Mouse (Mus musculus) lung, adult 2 months (tissue): ENCODE results near the gene Strada.

Experiments
- CTCF ChIP-seq: fragments of 200-500 bp; IDR thresholded peaks from 2 replicates; pipeline ENCODE4 v1.5.1; 2011; ENCODE audit warnings: mild to moderate bottlenecking, low read length, control low read depth; ENCODE audit not compliant: insufficient read depth
- POLR2A ChIP-seq: fragments of 200-500 bp; IDR thresholded peaks from 2 replicates; pipeline ENCODE4 v1.6.1; 2011; ENCODE audit warnings: low read depth, mild to moderate bottlenecking, control low read depth, low read length, borderline replicate concordance; ENCODE audit errors: extremely low read depth

DNA sequence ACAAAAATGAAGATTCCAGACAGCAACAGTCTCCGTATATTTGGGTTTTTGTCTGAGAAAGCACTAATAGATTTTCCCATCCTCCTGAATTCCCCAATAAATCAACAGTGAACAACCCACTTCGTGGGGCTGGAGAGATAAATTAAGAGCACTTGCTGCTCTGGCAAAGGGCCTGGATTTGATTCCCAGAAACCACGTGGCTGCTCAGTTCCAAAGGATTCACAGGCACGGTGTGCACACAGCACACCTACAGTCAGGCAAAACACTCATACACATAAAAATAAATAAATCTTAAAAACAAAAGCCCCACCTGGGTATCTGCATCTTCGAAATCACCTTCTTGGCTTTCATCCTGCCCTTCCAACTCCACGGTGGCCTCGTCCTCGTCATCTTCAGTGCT is 10.8 kb upstream of the Strada start:
- TF ChIP-seq CTCF, result no peak
- TF ChIP-seq POLR2A, result no peak
